Mouse (Mus musculus) embryonic fibroblast, embryonic 13.5 days (primary cell): ENCODE data around the gene Kcnab2. TPM values are rescaled to one million over a fixed set of nuclear protein-coding genes. Genes with fewer than 3 reads are reported as not detected.

Source experiments
- H3K27ac ChIP-seq: 2 replicates; pipeline ENCODE4 v1.5.1; 2012; ENCODE audit warnings: low read length, control low read depth, inconsistent platforms; ENCODE audit not compliant: insufficient read depth
- H3K4me1 ChIP-seq: 2 replicates; pipeline ENCODE4 v1.6.1; 2011; ENCODE audit warnings: low read length; ENCODE audit not compliant: control insufficient read depth, insufficient read depth
- H3K4me3 ChIP-seq: 2 replicates; pipeline ENCODE4 v1.5.1; 2011; ENCODE audit warnings: mild to moderate bottlenecking, control low read depth, low read length; ENCODE audit not compliant: insufficient read depth
- CTCF ChIP-seq: IDR thresholded peaks from 2 replicates; pipeline ENCODE4 v1.5.1; 2011; ENCODE audit warnings: mild to moderate bottlenecking, control low read depth, low read length, moderate library complexity, borderline replicate concordance; ENCODE audit not compliant: insufficient read depth
- POLR2A ChIP-seq: IDR thresholded peaks from 2 replicates; pipeline ENCODE4 v1.6.1; 2011; ENCODE audit warnings: low read depth, mild to moderate bottlenecking, control low read depth, low read length, moderate library complexity
- polyA plus RNA-seq: library from polyadenylated mRNA; stranded (reverse); fragments of >200 nt; gene quantifications from 2 replicates; pipeline ENCODE4 v1.2.4, GENCODE M21; 2011; ENCODE audit warnings: low read depth; ENCODE audit not compliant: missing spikeins, insufficient read length

The Kcnab2 gene
- polyA plus RNA-seq: 2.6 and 3.6 TPM in 2 replicates

GRCm38 (mm10) chr4:152477466-152478223 lies at the start of gene Kcnab2:
TSS of gene Kcnab2 (minus strand) at chr4:152477871.
- H3K4me3 ChIP-seq: peak within 1 kb of the TSS; percentile 64
- TF ChIP-seq POLR2A (peak; percentile 94), CTCF (no peak)

GRCm38 (mm10) chr4:152520083-152520482 lies 42.4 kb upstream of the Kcnab2 start:
- Histone ChIP-seq H3K4me1 (no peaks in the 10 kb centered on the region), H3K27ac (no peak overlapping the region), H3K4me3 (no peak overlapping the region)
- TF ChIP-seq CTCF: peak; percentile 81; the same call in 1 of the 2 replicates
- no peak for TF ChIP-seq POLR2A

More at GRCm38 (mm10) chr4:152477466-152478223, at the start of gene Kcnab2:
- H3K4me1 ChIP-seq: no peaks in the 10 kb centered on the region
- H3K27ac ChIP-seq: 0 out of 2 replicates have a peak within 1 kb of the TSS, but pooled peaks have one; percentile 19

GRCm38 (mm10) chr4:152519106-152519505 lies 41.4 kb upstream of the Kcnab2 start:
- Histone ChIP-seq H3K4me1 (no peaks in the 10 kb centered on the region), H3K4me3 (no peak overlapping the region), H3K27ac (no peak overlapping the region)
- TF ChIP-seq POLR2A (no peak), CTCF (no peak)

GRCm38 (mm10) chr4:152514884-152515283 lies 37.2 kb upstream of the Kcnab2 start:
- TF ChIP-seq CTCF: no peak
- Histone ChIP-seq H3K27ac (no peak overlapping the region), H3K4me1 (no peaks in the 10 kb centered on the region), H3K4me3 (no peak overlapping the region)

GRCm38 (mm10) chr4:152512221-152512925 lies 34.7 kb upstream of the Kcnab2 start:
- Histone ChIP-seq H3K4me3 (no peak overlapping the region), H3K4me1 (no peaks in the 10 kb centered on the region), H3K27ac (no peak overlapping the region)
- no peak for TF ChIP-seq CTCF
- TF ChIP-seq POLR2A: no peak

- no peaks in the 10 kb centered on the region for H3K4me1 ChIP-seq
- no peak for TF ChIP-seq POLR2A
- TF ChIP-seq CTCF: no peak
- H3K4me3 ChIP-seq: no peak overlapping the region
- H3K27ac ChIP-seq: no peak overlapping the region
These were observed 16.7 kb upstream of the Kcnab2 start for GRCm38 (mm10) chr4:152494360-152494879.

GRCm38 (mm10) chr4:152491250-152491899 lies 13.7 kb upstream of the Kcnab2 start:
- Histone ChIP-seq H3K4me3 (no peak overlapping the region), H3K4me1 (no peaks in the 10 kb centered on the region), H3K27ac (no peak overlapping the region)
- TF ChIP-seq CTCF: peak; percentile 69; the same call in 1 of the 2 replicates
- no peak for TF ChIP-seq POLR2A

- H3K4me3 ChIP-seq: no peak overlapping the region
- H3K27ac ChIP-seq: no peak overlapping the region
- no peaks in the 10 kb centered on the region for H3K4me1 ChIP-seq
- no peak for TF ChIP-seq POLR2A
- TF ChIP-seq CTCF: no peak
These were observed 12.6 kb upstream of the Kcnab2 start for GRCm38 (mm10) chr4:152490311-152490710.

GRCm38 (mm10) chr4:152488046-152488445 lies 10.4 kb upstream of the Kcnab2 start:
- Histone ChIP-seq H3K4me1 (no peaks in the 10 kb centered on the region), H3K4me3 (no peak overlapping the region)
- TF ChIP-seq CTCF (no peak), POLR2A (no peak)

More at GRCm38 (mm10) chr4:152488046-152488445, 10.4 kb upstream of the Kcnab2 start:
- H3K27ac ChIP-seq: no peak overlapping the region
